Mouse (Mus musculus) small intestine, adult 2 months (tissue): ENCODE measurements around the gene Zc3h6. TPM values are rescaled to one million over a fixed set of nuclear protein-coding genes. Genes with fewer than 3 reads are reported as not detected.

ENCODE experiments used
- H3K27ac ChIP-seq: fragments of 200-500 bp; 2 replicates; pipeline ENCODE4 v1.5.1; 2012; ENCODE audit warnings: low read depth, low read length, control low read depth, inconsistent platforms; ENCODE audit not compliant: insufficient read depth
- H3K27me3 ChIP-seq: fragments of 200-500 bp; 2 replicates; pipeline ENCODE4 v1.6.1; 2012; ENCODE audit warnings: mild to moderate bottlenecking, moderate library complexity, low read length, inconsistent platforms; ENCODE audit not compliant: control insufficient read depth, insufficient read depth
- H3K36me3 ChIP-seq: fragments of 200-500 bp; 2 replicates; pipeline ENCODE4 v1.6.1; 2012; ENCODE audit warnings: mild to moderate bottlenecking, low read length, control low read depth, inconsistent platforms; ENCODE audit not compliant: control insufficient read depth, insufficient read depth
- H3K4me1 ChIP-seq: fragments of 200-500 bp; 2 replicates; pipeline ENCODE4 v1.6.1; 2012; ENCODE audit warnings: low read length, inconsistent platforms, mixed read lengths; ENCODE audit not compliant: control insufficient read depth, insufficient read depth, insufficient read length
- H3K4me3 ChIP-seq: fragments of 200-500 bp; 2 replicates; pipeline ENCODE4 v1.5.1; 2012; ENCODE audit warnings: low read depth, mild to moderate bottlenecking, control low read depth, inconsistent platforms, low read length, moderate library complexity
- CTCF ChIP-seq: fragments of 200-500 bp; IDR thresholded peaks from 2 replicates; pipeline ENCODE4 v1.5.1; 2012; ENCODE audit warnings: low read depth, mild to moderate bottlenecking, control low read depth, inconsistent platforms, low read length, moderate library complexity, mixed read lengths; ENCODE audit not compliant: insufficient replicate concordance, insufficient read length; ENCODE audit errors: extremely low read depth
- POLR2A ChIP-seq: fragments of 200-500 bp; IDR thresholded peaks from 2 replicates; pipeline ENCODE4 v1.6.1; 2012; ENCODE audit warnings: low read depth, mild to moderate bottlenecking, control low read depth, inconsistent platforms, low read length, moderate library complexity
- WGBS: fragments of 180-500 bp; shearing (Covaris S2); methylation state at CpG from one replicate; pipeline ENCODE4 v1.1.7; 2018; 5-methylcytosine and 5-hydroxymethylcytosine counted together
- polyA plus RNA-seq: library from polyadenylated mRNA; depleted of rRNA; stranded (reverse); fragments of >200 nt; gene quantifications from 2 replicates; pipeline ENCODE4 v1.2.3, GENCODE M21; 2012; rRNA removed

The Zc3h6 gene
- 0.27 and 0.72 TPM in 2 replicates for polyA plus RNA-seq

GRCm38 (mm10) chr2:128966641-128967580, at the start of gene Zc3h6:
Zc3h6 (plus strand) TSS chr2:128967402.
- no peak for TF ChIP-seq CTCF
- peak; percentile 98 for TF ChIP-seq POLR2A
- H3K4me3 ChIP-seq = peak within 1 kb of the TSS; percentile 80
- peaks cover 2% of the 10 kb centered on the region; the same call in 1 of the 2 replicates for H3K4me1 ChIP-seq
- under 1% methylated on average over 65 of the region's 65 CpGs for WGBS
- no peaks in the 10 kb centered on the region for H3K36me3 ChIP-seq
- no peaks in the 10 kb centered on the region for H3K27me3 ChIP-seq
- peak within 1 kb of the TSS; percentile 99 for H3K27ac ChIP-seq

DNA sequence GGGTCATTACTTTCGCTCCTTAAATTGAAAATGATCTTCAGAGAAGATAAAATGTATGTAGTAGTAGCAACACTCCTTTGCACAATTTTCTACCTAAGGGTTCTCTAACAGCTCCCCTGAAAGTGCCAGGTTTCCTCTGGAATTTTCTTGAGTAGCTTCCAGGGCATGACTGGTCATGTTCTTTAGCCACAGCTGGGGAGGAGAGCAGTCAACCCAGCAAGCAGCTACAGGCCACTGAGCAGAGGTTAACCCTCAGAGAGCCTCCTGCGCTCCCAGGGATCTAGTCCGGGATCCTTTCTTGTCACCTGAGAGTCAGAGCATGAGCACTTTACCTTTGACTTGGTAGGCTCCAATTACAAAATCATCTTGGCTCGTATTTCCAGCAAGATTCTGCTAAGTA, 42.4 kb upstream of the Zc3h6 start:
- Histone ChIP-seq H3K27ac (no peak overlapping the region), H3K4me3 (no peak overlapping the region), H3K4me1 (no peaks in the 10 kb centered on the region), H3K27me3 (no peaks in the 10 kb centered on the region), H3K36me3 (peaks cover 8% of the 10 kb centered on the region)
- WGBS = 91% methylated on average over 4 of the region's 4 CpGs
- TF ChIP-seq POLR2A = no peak
- no peak for TF ChIP-seq CTCF

- no peaks in the 10 kb centered on the region for H3K4me1 ChIP-seq
- H3K27ac ChIP-seq = no peak overlapping the region
- TF ChIP-seq POLR2A (no peak), CTCF (no peak)
- H3K4me3 ChIP-seq = no peak overlapping the region
- H3K27me3 ChIP-seq = no peaks in the 10 kb centered on the region
- peaks cover 10% of the 10 kb centered on the region for H3K36me3 ChIP-seq
- WGBS = 66% methylated on average over 3 of the region's 3 CpGs
These were observed 38.8 kb upstream of the Zc3h6 start for GRCm38 (mm10) chr2:128928446-128928845.

DNA sequence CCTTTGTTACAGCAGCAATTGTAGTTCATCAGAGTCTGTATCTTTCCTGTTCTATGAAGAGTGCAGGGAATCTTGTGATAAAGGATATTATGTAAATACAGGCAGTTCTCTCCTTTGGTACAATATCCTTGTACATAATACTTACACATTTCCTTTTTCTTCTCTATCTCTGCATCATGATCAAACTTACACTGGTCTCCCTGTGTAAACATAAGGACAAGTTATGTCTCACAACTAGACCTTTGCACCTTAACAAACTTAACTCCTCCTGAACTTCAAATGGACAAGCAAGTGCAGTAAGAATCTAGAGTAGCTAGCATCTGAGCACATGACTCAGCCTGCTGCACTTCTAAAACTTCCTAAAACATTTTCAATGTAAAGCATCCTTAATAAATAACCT, 36.5 kb upstream of the Zc3h6 start:
- no peak overlapping the region for H3K4me3 ChIP-seq
- no peaks in the 10 kb centered on the region for H3K27me3 ChIP-seq
- H3K4me1 ChIP-seq = no peaks in the 10 kb centered on the region
- peaks cover 14% of the 10 kb centered on the region for H3K36me3 ChIP-seq
- no peak for TF ChIP-seq POLR2A
- no peak for TF ChIP-seq CTCF
- H3K27ac ChIP-seq = no peak overlapping the region; the same call in 1 of the 2 replicates

GRCm38 (mm10) chr2:128936256-128936655, 30.9 kb upstream of the Zc3h6 start:
- 72% methylated on average over 3 of the region's 3 CpGs for WGBS
- TF ChIP-seq POLR2A = no peak
- no peak for TF ChIP-seq CTCF
- H3K27me3 ChIP-seq = no peaks in the 10 kb centered on the region

DNA sequence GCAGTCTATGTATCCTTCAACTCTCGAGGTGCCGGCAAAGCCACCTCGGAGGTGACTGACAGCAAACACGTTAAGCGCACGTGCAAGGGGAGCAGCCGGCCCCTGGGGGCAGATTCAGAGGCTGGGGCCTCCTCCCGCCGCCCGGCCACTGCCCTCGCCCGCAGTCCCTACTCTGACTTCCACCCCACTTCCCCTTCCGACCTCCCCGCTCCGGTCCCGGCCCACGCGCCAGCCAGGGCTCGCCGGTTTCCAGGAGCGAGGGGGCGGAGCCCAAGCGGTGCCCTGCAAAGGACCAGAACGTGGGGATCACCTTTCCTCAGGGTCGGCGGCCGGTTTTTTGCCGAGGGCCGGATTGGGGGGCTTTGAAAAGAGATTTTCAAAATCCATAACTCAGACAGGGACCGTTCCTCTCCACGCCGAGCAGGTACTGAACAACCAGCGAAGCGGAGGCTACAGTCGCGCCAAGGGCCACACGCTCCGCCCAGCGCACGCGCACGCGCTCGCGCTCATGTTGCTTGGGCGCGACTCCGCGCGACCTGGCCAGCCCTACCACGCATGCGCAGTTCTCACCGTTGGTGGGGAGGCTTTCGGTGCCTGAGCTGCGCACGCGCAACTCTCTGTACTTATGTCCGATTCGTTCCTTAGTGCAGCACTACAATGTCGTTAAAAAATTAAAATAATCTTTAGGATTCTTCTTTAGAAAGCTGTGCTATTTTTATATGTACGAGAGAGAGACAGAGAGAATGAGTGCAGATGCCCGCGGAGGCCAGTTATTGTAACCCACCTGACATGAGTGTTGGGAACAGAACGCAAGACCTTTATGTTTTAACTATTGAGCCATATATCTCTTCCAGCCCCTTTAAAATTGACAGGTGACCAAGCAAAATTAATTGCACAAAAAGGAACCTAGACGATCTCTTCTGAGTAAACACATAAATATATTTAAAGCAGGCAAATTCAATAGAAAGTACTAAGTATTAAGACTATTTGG, 23.4 kb upstream of the Zc3h6 start, which contains the start of gene Zc3h8:
TSS of gene Zc3h8 (minus strand) at position 540 of the 991 bp plus-strand sequence.
- 1% methylated on average over 65 of the region's 65 CpGs for WGBS
- TF ChIP-seq POLR2A (peak; percentile 64; the same call in 1 of the 2 replicates), CTCF (no peak)
- Histone ChIP-seq H3K36me3 (peaks cover 4% of the 10 kb centered on the region; the same call in 1 of the 2 replicates), H3K4me1 (no peaks in the 10 kb centered on the region), H3K27ac (0 out of 2 replicates have a peak within 1 kb of the TSS, but pooled peaks have one; percentile 31), H3K4me3 (peak within 1 kb of the TSS; percentile 73), H3K27me3 (no peaks in the 10 kb centered on the region)

More at GRCm38 (mm10) chr2:128936256-128936655, 30.9 kb upstream of the Zc3h6 start:
- Histone ChIP-seq H3K36me3 (peaks cover 12% of the 10 kb centered on the region), H3K27ac (no peak overlapping the region), H3K4me3 (no peak overlapping the region), H3K4me1 (no peaks in the 10 kb centered on the region)

- no peaks in the 10 kb centered on the region for H3K27me3 ChIP-seq
- H3K36me3 ChIP-seq = no peaks in the 10 kb centered on the region
- no peak overlapping the region for H3K27ac ChIP-seq
- no peaks in the 10 kb centered on the region for H3K4me1 ChIP-seq
- no peak for TF ChIP-seq CTCF
- no peak for TF ChIP-seq POLR2A
- H3K4me3 ChIP-seq = no peak overlapping the region
- 34% methylated on average over 6 of the region's 6 CpGs for WGBS
These were observed 19.1 kb upstream of the Zc3h6 start for GRCm38 (mm10) chr2:128947962-128948588.
